Mouse (Mus musculus) neural tube, embryonic 13.5 days (tissue): Measurements from ENCODE around the gene Olfr995. TPM values are rescaled to one million over a fixed set of nuclear protein-coding genes. Genes with fewer than 3 reads are reported as not detected.

Experiments
- ATAC-seq: fragments of 200-750 bp; cut with Nextera tagmentation; 2 replicates; pipeline ENCODE4 v1.8.0; 2017; ENCODE audit warnings: low read depth, mild to moderate bottlenecking, moderate TSS enrichment, moderate library complexity
- H3K27ac ChIP-seq: fragments of 300-500 bp; sonication (generic); replicated peaks from 2 replicates; pipeline ENCODE4 v1.5.1; 2015; ENCODE audit warnings: moderate library complexity, mild to moderate bottlenecking, inconsistent platforms
- H3K27me3 ChIP-seq: fragments of 300-500 bp; sonication (generic); 2 replicates; pipeline ENCODE4 v1.6.1; 2015; ENCODE audit warnings: mild to moderate bottlenecking, inconsistent platforms
- H3K36me3 ChIP-seq: fragments of 300-500 bp; sonication (generic); 2 replicates; pipeline ENCODE4 v1.6.1; 2015; ENCODE audit warnings: mild to moderate bottlenecking, inconsistent platforms
- H3K4me1 ChIP-seq: fragments of 300-500 bp; sonication (generic); replicated peaks from 2 replicates; pipeline ENCODE4 v1.6.1; 2015; ENCODE audit warnings: inconsistent platforms
- H3K4me2 ChIP-seq: fragments of 300-500 bp; sonication (generic); 2 replicates; pipeline ENCODE4 v1.6.1; 2015; ENCODE audit warnings: inconsistent platforms, mild to moderate bottlenecking, moderate library complexity
- H3K4me3 ChIP-seq: fragments of 300-500 bp; sonication (generic); 2 replicates; pipeline ENCODE4 v1.5.1; 2015; ENCODE audit warnings: mild to moderate bottlenecking, inconsistent platforms
- H3K9ac ChIP-seq: fragments of 300-500 bp; sonication (generic); 2 replicates; pipeline ENCODE4 v1.6.1; 2015; ENCODE audit warnings: moderate library complexity, mild to moderate bottlenecking, inconsistent platforms
- H3K9me3 ChIP-seq: fragments of 300-500 bp; sonication (generic); 2 replicates; pipeline ENCODE4 v1.6.1; 2016; ENCODE audit warnings: inconsistent platforms
- WGBS: fragments of 180-500 bp; shearing (Covaris S2); methylation state at CpG from one replicate; pipeline ENCODE4 v1.1.7; 2015; 5-methylcytosine and 5-hydroxymethylcytosine counted together
- polyA plus RNA-seq: library from polyadenylated mRNA; unstranded; fragments of >200 nt; fragmentation: Nextera tagmentation; extraction: Ambion mirVana; gene quantifications from 2 replicates; pipeline ENCODE4 v1.2.1, GENCODE M21; 2015

Gene Olfr995
- polyA plus RNA-seq, result not detected in 2 replicates

GRCm38 (mm10) chr2:85443539-85443938, at the start of gene Olfr995:
Gene Olfr995 (minus strand): TSS chr2:85443639.
- Histone ChIP-seq H3K4me1 (no peaks in the 10 kb centered on the region), H3K36me3 (no peaks in the 10 kb centered on the region), H3K4me2 (no peak within 1 kb of the TSS), H3K27me3 (no peaks in the 10 kb centered on the region), H3K4me3 (no peak within 1 kb of the TSS), H3K9me3 (no peaks in the 10 kb centered on the region), H3K27ac (no peak within 1 kb of the TSS), H3K9ac (no peak within 1 kb of the TSS)
- no peak for ATAC-seq
- WGBS, result 35% methylated on average over 1 of the region's 1 CpGs

DNA sequence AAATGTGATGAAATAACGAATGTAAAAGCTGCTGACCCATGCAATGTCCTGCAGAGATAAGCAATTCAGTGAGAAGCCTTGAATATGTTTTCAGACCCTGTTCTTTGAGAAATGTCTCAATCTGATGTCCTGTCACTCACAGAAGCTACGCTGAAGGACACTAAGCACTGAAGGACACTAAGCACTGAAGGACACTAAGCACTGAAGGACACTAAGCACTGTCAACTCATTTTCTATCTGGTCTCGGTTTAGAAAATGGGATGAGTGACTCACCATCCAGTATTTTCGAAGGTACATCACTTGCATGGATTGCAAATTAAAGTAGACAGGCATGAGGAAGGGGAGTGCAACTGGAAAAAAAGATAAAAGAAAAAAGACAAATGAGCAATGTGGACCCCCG, 47.0 kb upstream of the Olfr995 start:
- Histone ChIP-seq H3K4me1 (no peaks in the 10 kb centered on the region), H3K4me2 (no peak overlapping the region), H3K36me3 (no peaks in the 10 kb centered on the region), H3K9me3 (no peaks in the 10 kb centered on the region), H3K27me3 (no peaks in the 10 kb centered on the region), H3K9ac (no peak overlapping the region), H3K27ac (no peak overlapping the region), H3K4me3 (no peak overlapping the region)
- 77% methylated on average over 5 of the region's 5 CpGs for WGBS
- ATAC-seq, result no peak

DNA sequence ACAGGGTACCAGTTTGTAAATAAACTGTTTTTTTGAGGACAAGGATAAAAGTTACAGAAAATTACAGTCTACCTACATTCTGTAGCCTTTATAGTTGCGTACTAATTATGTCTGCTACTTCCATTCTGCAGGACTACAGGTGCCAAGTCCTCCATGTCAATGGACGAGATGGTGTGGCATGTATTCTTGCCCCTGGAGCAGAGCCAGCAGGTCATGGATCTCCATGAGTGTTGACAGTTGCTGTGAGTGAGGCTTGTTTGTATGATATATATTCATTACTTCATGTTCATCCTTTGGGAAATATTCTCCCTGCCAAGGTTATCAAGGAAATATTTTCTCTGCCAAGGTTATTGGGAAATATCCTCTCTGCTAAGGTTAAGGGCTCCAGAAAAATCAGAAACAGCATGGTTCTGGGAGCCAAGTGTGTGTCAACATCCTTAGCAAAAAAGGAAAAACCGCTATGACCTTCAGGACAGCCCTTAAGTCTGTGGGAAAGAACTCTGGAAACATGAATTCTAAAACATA, 23.4 kb upstream of the Olfr995 start:
- ATAC-seq, result no peak
- WGBS, result 79% methylated on average over 3 of the region's 3 CpGs

GRCm38 (mm10) chr2:85442546-85442945, 893 bp downstream of the Olfr995 start:
- Histone ChIP-seq H3K4me1 (no peaks in the 10 kb centered on the region), H3K27me3 (no peaks in the 10 kb centered on the region), H3K36me3 (no peaks in the 10 kb centered on the region), H3K4me2 (no peak overlapping the region), H3K4me3 (no peak overlapping the region), H3K9me3 (no peaks in the 10 kb centered on the region), H3K27ac (no peak overlapping the region), H3K9ac (no peak overlapping the region)
- ATAC-seq, result no peak

More for the DNA sequence above, 23.4 kb upstream of the Olfr995 start:
- Histone ChIP-seq H3K9me3 (0 out of 2 replicates have a peak, but pooled peaks cover 4% of the 10 kb centered on the region), H3K27ac (no peak overlapping the region), H3K4me3 (no peak overlapping the region), H3K36me3 (no peaks in the 10 kb centered on the region), H3K9ac (no peak overlapping the region), H3K4me2 (no peak overlapping the region), H3K27me3 (no peaks in the 10 kb centered on the region), H3K4me1 (no peaks in the 10 kb centered on the region)

- H3K36me3 ChIP-seq, result no peaks in the 10 kb centered on the region
- 94% methylated on average over 3 of the region's 3 CpGs for WGBS
- no peaks in the 10 kb centered on the region for H3K9me3 ChIP-seq
- no peak within 1 kb of the TSS for H3K4me2 ChIP-seq
- no peak within 1 kb of the TSS for H3K4me3 ChIP-seq
- no peak for ATAC-seq
- H3K9ac ChIP-seq, result no peak within 1 kb of the TSS
- no peak within 1 kb of the TSS for H3K27ac ChIP-seq
- no peaks in the 10 kb centered on the region for H3K27me3 ChIP-seq
- H3K4me1 ChIP-seq, result no peaks in the 10 kb centered on the region
Measured at GRCm38 (mm10) chr2:85436351-85436750, 7.1 kb downstream of the Olfr995 start, which contains the start of gene Olfr994. Gene Olfr994 (minus strand): TSS chr2:85436451.

DNA sequence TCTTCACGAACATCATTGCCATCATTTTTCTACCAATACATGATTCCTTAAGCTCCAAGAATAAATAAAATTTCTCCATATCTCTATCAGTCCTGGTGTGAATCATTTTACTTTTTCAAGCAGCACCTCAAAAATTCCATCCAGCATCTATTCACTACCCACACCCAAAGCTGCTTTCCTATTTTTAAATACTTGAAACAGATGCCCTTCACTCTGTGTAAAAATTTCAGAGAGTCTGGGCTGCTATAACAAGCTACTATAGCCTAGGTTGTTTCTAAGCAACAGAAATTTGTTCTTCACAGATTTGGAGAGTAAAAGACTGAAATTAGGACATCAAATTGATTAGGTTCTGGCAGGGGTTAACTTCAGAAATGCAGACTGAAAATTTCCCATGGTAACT, 17.5 kb downstream of the Olfr995 start:
- H3K27ac ChIP-seq, result no peak overlapping the region
- H3K9ac ChIP-seq, result no peak overlapping the region
- ATAC-seq, result no peak
- no peak overlapping the region for H3K4me2 ChIP-seq
- no peaks in the 10 kb centered on the region for H3K4me1 ChIP-seq
- 0 out of 2 replicates have a peak, but pooled peaks cover 6% of the 10 kb centered on the region for H3K9me3 ChIP-seq
- no peaks in the 10 kb centered on the region for H3K36me3 ChIP-seq
- H3K27me3 ChIP-seq, result no peaks in the 10 kb centered on the region
- no peak overlapping the region for H3K4me3 ChIP-seq
- WGBS, result 92% methylated on average over 1 of the region's 1 CpGs

- Histone ChIP-seq H3K4me1 (no peaks in the 10 kb centered on the region), H3K9ac (no peak within 1 kb of the TSS), H3K9me3 (no peaks in the 10 kb centered on the region), H3K4me3 (no peak within 1 kb of the TSS), H3K27ac (no peak within 1 kb of the TSS), H3K36me3 (no peaks in the 10 kb centered on the region), H3K27me3 (no peaks in the 10 kb centered on the region), H3K4me2 (no peak within 1 kb of the TSS)
- ATAC-seq, result no peak
Measured at GRCm38 (mm10) chr2:85414777-85415176, 28.7 kb downstream of the Olfr995 start, which contains the start of gene Olfr993. Gene Olfr993 (minus strand): TSS chr2:85414877.

GRCm38 (mm10) chr2:85409369-85409768, 34.1 kb downstream of the Olfr995 start, which contains the start of gene Olfr992:
Gene Olfr992 (minus strand): TSS chr2:85409469.
- H3K4me2 ChIP-seq, result no peak within 1 kb of the TSS
- WGBS, result 71% methylated on average over 2 of the region's 2 CpGs
- H3K27me3 ChIP-seq, result no peaks in the 10 kb centered on the region
- no peaks in the 10 kb centered on the region for H3K9me3 ChIP-seq
- no peak within 1 kb of the TSS for H3K27ac ChIP-seq
- no peak within 1 kb of the TSS for H3K9ac ChIP-seq
- ATAC-seq, result no peak
- H3K36me3 ChIP-seq, result no peaks in the 10 kb centered on the region
- no peak within 1 kb of the TSS for H3K4me3 ChIP-seq
- H3K4me1 ChIP-seq, result no peaks in the 10 kb centered on the region

Other genes with a start within 250 kb of the Olfr995 start
- 5.1 and 5.6 TPM in 2 replicates for gene Lrrc55, start 246.4 kb downstream of the Olfr995 start, polyA plus RNA-seq
- not detected in 2 replicates for gene Olfr987, start 104.3 kb downstream of the Olfr995 start, polyA plus RNA-seq
- gene Olfr988, start 80.4 kb downstream of the Olfr995 start, polyA plus RNA-seq, result not detected in 2 replicates
- gene Olfr992, start 34.2 kb downstream of the Olfr995 start, polyA plus RNA-seq, result not detected in 2 replicates
- gene Olfr993, start 28.8 kb downstream of the Olfr995 start, polyA plus RNA-seq, result not detected in 2 replicates
- gene Olfr994, start 7.2 kb downstream of the Olfr995 start, polyA plus RNA-seq, result not detected in 2 replicates
- gene 4833423E24Rik, start 75.4 kb upstream of the Olfr995 start, polyA plus RNA-seq, result not detected in 2 replicates
- not detected in 2 replicates for gene Olfr996, start 135.6 kb upstream of the Olfr995 start, polyA plus RNA-seq
- gene Olfr998, start 145.3 kb upstream of the Olfr995 start, polyA plus RNA-seq, result not detected in 2 replicates
- gene Olfr1000, start 168.3 kb upstream of the Olfr995 start, polyA plus RNA-seq, result not detected in 2 replicates
- not detected in 2 replicates for gene Olfr1002, start 207.1 kb upstream of the Olfr995 start, polyA plus RNA-seq
- gene Olfr154, start 220.8 kb upstream of the Olfr995 start, polyA plus RNA-seq, result not detected in 2 replicates
- gene Olfr1006, start 235.1 kb upstream of the Olfr995 start, polyA plus RNA-seq, result not detected in 2 replicates
- gene Olfr1008, start 245.8 kb upstream of the Olfr995 start, polyA plus RNA-seq, result not detected in 2 replicates